Mouse (Mus musculus) megakaryocyte progenitor cell, adult 5-6 weeks (primary cell): ENCODE results near the gene Hrc. TPM values are rescaled to one million over a fixed set of nuclear protein-coding genes. Genes with fewer than 3 reads are reported as not detected.
A peak's percentile ranks its signal among the peaks of the same experiment; 100 is the strongest.
"Not testable (repeated sequence)": the region's sequence is repeated elsewhere in the genome, so short reads cannot be mapped to it uniquely, and the experiment has no call there.

ENCODE experiments used
- ATAC-seq: replicated peaks from 2 replicates; pipeline ENCODE4 v1.8.0; 2016; ENCODE audit warnings: mild to moderate bottlenecking, moderate TSS enrichment, inconsistent platforms; ENCODE audit not compliant: poor library complexity
- total RNA-seq, 2 experiments: library from RNA; stranded (forward) in 1 of 2; stranded (reverse) in 1 of 2; fragments of 157-497, 149-512 nt in 1 of 2; fragments of 200-1000 nt in 1 of 2; gene quantifications; 2 replicates each; pipeline versions ENCODE4 v1.2.3 to v1.2.4; 2015 to 2017

Gene Hrc
- total RNA-seq, 2 experiments from 2014 or later, result not detected

- peak; percentile 51 for ATAC-seq
These were observed 2.2 kb upstream of the Hrc start for GRCm38 (mm10) chr7:45332685-45333425.

DNA sequence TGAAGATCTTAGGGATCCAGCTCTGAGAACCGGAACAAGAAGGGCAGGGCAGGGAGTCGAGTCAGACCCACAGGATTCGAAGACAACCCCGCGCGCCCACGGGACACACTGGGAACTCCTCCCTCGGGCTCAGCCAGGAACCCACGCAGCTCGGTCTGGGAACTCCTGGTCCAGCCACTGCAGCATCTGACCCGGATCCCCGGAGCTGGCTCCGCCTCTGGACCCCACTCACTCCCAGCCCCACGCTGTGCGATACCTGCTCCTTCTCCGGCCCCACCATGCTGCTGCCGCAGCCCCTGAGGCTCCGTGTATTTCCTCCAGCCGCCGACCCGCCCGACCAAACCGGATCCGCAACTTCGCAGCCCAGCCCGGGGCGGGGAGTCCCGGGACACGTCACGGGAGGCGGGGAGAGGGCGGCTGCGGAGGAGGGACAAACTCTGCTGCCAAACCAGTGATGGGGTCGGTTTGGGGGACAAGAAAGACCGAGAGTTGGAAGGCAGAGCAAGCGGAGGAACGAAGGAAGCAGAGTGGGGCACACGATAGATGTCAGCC, 1.6 kb upstream of the Hrc start, which contains the start of gene Trpm4:
Gene Trpm4, minus strand, starts transcription at position 350 of the 552 bp plus-strand sequence.
- peak; percentile 76 for ATAC-seq

DNA sequence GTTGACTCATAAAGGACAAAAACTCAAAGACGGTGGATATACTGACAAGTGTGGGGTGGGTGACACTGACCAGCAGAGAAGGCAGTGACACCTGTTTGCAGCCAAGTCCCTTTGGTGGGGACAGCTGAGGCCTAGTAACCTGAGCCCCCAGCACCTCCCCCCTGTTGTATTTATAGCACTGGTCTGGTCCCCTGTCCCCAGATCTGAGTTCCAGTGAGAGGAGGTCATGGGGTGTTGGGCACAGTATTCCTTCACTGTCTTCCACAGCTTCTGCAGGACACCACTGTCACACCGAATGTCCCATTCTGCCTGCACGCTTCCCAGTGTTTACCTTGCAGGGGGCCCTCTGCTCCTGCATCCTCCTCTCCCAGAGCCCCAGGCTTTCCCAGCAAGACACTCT, 485 bp upstream of the Hrc start:
- no peak for ATAC-seq

DNA sequence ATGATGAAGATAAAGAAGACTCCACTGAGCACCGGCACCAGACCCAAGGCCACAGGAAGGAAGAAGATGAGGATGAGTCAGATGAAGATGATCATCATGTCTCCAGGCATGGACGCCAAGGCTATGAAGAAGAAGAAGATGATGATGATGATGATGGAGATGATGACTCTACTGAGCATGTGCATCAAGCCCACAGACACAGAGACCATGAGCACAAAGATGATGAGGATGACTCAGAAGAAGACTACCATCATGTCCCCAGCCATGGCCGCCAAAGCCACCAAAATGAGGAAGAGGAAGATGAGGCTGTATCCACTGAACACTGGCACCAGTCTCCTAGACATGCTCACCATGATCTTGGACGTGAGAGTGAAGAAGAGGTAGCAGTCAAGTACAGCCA, 1.2 kb downstream of the Hrc start:
- no peak for ATAC-seq

DNA sequence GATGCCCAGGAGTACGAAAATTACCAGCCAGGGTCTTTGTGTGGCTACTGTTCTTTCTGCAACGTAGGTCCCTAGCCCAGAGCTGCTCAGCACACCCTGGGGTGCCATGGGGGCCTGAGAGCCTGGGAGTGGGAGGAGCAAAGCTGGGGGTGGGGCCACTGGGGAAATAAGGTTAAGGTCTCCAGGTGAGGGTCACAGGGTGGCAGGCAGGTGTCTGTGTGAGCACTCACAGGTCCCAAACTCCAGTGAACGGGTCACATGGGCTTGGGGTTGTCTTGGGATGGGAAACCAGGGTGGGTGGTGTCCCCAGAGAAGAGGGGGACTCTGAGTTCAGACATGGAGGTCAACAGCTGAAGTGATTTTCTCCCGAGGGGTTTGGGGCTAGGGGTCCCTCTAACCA, 2.4 kb downstream of the Hrc start:
- ATAC-seq, result no peak

DNA sequence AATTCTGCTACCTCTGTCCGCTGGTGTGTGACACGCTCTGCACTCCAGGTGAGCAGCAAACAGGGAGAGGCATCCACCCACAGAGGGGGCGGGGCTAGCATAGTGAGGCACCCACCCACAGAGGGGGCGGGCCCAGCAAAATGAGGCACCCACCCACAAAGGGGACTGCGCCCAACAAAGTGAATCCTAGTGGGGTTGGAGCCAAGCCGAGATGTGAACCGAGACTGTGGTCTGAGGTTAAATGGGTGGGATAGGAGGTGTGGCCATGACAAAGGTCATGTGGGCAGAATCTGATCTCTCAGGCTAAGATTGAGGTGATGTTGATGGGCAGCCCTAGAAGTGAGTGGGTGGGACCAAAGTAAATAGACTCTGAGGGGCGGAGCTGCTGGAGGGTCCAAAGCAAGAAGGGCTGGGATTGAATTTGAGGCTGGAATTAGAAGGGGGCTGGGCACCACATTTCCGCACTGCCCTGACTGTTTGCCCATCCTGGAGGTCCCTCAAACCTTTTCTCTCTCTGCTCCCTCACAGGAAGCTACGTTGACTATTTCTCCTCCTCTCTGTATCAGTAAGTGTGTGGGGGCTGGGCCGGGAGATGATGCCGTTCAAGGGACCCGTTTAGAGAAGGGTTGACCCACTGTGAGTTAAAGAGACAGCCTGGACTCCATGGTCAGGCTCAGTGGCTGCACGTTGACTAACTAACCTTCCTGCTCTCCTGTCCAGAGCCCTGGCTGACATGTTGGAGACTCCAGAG, 3.2 kb downstream of the Hrc start:
- ATAC-seq, result no peak

DNA sequence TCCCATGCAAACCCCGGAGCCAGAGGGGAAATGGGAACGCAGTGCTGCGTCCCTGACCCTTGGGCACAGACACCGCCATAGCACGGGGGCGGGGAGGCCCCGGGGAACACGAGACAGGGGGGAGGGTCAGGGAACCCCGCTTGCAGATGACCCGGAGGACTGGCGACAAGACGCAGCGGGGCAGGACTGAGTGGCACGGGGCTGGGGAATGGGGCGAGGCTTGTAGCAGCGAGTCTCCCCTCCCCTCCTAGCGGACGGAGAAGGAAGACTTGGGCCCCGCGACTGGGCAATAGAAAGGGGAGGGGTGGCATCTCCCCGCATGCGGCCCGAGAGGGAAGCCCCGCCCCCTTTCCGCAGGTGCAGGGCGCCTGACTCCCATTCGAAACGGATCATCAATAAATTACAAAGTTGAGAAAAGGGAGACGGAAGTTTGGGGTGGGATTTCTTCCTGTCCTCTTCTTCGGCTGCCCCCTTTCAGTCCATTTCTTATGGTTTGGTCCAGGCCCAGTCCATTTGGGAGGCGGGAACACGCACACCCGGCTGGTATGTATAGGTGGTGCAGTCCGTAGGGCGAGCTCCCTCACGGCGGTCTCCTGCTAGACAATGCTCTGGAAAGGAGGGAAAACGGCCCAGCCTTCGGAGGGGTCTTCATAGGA, 4.4 kb downstream of the Hrc start:
- ATAC-seq, result peak; percentile 59

DNA sequence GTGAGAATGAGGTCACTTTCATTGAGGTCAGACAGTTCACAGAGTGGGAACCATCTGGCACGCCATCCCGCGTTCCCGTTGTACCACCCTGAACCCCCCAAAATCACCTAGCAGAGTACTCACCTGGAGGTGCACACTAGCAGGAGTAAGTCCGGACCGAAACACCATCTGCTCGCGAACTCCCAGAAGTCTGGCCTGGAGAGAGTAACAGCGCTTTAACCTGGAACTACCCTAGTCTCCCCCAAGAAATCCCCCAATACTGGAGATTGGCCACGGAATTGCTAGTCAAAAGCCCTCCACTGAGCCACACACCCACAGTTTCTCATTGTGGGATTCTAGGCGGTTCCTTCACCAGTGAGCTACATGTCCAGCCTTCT, 5.0 kb downstream of the Hrc start:
- ATAC-seq, result no peak

GRCm38 (mm10) chr7:45340669-45341068, 5.6 kb downstream of the Hrc start:
- peak; percentile 42 for ATAC-seq

DNA sequence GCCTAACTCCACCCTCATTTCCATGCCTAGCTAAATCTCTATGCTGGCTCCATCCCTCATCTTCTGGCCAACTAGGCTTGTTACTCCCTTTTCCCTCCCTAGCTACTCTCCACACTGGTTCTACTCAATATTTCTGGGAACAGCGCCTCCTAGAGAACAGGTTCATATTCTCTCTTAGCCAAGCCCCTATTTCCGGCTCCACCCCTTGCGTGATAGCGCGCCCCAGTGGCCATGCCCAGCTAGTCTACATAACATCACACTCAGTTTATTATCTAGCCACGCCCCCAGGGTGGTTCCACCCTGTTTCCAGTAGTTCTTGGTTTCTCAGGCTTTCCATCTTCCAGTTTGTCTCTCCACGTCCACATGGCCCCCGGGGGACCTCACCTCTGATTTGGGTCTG, 6.2 kb downstream of the Hrc start:
- peak; percentile 81 for ATAC-seq

- no peak for ATAC-seq
These were observed 7.0 kb downstream of the Hrc start for GRCm38 (mm10) chr7:45342081-45342480.

GRCm38 (mm10) chr7:45343543-45343942, 8.5 kb downstream of the Hrc start:
- no peak for ATAC-seq

DNA sequence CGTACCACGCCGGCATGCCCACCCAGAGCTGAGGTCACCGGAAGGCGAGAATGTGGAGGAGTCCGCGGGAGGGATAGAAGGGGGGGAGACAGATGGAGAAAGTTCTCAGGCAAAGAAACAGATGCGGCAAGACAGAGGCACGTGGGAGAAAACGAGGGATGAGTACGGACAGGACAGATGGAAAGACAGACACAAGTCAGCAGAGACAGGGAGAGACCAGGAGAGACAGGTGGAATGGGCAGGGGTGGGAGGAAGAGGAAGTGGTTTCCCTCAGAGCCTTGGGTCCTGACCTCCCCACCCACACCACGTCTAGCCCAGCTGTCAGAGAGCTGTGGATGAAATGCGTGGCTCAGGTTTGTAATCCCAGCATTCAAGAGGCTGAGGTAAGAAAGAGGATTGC, 11.8 kb downstream of the Hrc start:
- ATAC-seq, result no peak

- no peak for ATAC-seq
These were observed 18.0 kb downstream of the Hrc start for GRCm38 (mm10) chr7:45353041-45353440.

DNA sequence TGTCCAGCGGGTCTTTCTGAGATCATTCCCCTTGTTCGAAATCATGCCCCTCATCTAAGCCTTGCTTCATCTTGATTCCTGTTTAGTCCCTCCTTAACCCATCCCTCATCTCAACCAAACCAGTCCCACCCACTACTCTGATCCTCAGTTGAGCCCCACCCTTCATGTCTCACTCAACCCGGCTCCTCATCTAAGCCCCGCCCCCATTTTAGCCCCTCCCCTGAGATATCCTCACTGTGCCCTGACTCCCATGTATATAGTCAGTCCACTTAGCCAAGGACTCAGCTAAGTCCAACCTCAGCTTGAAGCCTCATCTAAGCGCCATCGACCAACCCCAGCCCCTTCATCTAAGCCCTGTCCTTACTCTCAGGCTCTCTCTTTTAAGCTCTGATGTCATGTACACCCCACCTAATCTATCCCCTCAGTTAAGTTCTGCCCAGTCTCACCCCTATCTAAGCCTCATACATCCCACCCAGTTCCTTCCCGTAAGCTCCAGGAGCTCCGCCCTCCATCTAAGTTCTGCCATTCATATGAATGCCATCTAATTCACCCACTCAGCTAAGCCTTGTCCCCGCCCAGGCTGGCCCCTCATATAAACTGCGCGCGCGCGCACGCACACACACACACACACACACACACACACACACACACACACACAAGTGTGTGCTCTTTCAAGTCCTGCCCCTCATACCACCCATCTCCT, 20.4 kb downstream of the Hrc start:
- ATAC-seq, result no peak

DNA sequence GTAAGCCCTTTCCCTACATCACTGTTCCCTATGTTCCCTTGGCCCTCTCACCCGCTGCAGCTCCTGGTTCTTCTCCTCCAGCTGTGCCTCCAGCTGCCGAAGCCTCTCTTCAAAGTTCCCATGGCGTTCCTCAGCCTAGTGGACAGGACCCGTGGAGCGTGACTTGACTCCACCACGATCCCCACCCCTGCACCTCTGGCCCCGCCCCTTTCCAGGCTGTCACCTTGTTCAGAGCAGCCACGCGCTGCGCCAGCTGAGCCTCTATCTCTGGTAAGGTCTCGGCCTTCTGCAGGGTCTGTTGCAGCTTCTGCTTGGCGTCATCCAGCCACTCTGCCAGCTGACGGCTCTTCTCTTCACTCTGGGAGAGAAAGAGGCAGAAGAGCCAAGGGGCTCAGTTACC, 21.0 kb downstream of the Hrc start:
- no peak for ATAC-seq

GRCm38 (mm10) chr7:45359081-45359480, 24.0 kb downstream of the Hrc start:
- ATAC-seq, result not testable (repeated sequence)

DNA sequence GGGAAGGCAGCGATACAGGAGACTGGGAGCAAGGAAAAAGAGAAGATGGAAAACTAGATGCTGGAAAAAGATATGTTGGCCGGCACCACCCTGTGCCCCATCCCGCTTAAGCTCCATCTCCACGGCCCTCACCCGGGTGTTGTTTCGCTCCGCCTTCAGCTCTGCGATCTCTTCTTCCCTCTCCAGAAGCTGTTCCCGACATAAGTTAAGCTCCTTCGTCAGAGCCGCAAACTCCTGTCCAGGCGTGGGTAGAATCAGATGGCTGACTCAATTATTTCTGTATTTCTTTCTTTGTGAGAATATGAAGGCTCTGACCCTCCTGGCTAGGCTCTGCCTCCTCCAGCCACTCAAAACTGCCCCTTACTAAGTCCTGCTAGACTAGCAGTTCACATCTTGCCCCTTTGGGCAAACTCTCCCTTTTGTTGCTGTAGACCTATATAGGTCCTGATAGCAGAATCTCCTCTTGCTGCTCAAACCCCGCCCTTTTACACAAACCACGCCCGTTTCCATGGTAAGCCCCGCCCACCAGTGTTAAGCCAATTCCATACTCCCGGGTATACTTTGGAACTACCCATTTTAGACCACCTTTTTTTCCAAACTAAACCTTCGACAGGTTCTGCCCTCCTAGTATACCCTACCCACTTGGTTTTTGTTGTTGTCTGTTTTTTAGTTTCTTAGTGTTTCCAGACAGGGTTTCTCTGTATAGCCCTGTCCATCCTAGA, 25.5 kb downstream of the Hrc start:
- no peak for ATAC-seq

DNA sequence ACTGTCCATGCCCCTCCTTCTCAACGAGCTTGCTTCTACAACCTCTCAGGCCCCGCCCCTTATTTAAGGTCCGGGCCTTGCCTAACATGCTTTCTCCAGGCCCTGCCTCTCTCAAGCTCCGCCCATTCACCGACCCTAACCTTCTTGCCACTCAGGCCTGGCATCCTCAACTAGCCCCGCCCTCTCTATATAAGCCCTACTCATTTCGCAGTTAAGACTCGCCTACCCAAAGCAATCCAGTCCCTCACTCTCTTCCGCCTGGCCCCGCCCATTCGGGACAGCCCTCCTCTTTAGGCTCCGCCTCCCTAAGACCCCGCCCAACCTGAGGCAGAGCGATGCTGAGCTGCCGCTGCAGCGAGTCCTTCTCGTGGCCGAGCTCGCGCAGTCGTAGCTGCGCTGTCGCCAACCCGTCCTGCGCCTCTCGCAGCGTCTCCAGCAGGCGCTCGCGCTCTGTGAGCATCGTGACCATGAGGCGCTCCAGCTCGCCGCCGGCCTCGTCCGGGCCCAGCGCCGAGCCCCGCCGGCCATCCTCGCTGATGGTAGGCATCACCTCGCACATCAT, 26.2 kb downstream of the Hrc start:
- peak; percentile 82 for ATAC-seq

- ATAC-seq, result peak; percentile 39
These were observed 27.7 kb downstream of the Hrc start for GRCm38 (mm10) chr7:45362801-45363200.
